Mouse (Mus musculus) layer of hippocampus, postnatal 10 days (tissue): ENCODE measurements at regions not wholly inside any gene's neighbourhood (a gene's known extent, or its start where the extent isn't known, plus 50 kb on each side); places are given as distances from the start of the nearest gene placed in this dataset.
"Not testable (repeated sequence)": the region's sequence is repeated elsewhere in the genome, so short reads cannot be mapped to it uniquely, and the experiment has no call there.

Experiments used
- DNase-seq, 2 experiments: peaks; one replicate each; pipeline ENCODE4 v3.0.0; 2021; ENCODE audit warnings: low spot score in 2 of 2

DNA sequence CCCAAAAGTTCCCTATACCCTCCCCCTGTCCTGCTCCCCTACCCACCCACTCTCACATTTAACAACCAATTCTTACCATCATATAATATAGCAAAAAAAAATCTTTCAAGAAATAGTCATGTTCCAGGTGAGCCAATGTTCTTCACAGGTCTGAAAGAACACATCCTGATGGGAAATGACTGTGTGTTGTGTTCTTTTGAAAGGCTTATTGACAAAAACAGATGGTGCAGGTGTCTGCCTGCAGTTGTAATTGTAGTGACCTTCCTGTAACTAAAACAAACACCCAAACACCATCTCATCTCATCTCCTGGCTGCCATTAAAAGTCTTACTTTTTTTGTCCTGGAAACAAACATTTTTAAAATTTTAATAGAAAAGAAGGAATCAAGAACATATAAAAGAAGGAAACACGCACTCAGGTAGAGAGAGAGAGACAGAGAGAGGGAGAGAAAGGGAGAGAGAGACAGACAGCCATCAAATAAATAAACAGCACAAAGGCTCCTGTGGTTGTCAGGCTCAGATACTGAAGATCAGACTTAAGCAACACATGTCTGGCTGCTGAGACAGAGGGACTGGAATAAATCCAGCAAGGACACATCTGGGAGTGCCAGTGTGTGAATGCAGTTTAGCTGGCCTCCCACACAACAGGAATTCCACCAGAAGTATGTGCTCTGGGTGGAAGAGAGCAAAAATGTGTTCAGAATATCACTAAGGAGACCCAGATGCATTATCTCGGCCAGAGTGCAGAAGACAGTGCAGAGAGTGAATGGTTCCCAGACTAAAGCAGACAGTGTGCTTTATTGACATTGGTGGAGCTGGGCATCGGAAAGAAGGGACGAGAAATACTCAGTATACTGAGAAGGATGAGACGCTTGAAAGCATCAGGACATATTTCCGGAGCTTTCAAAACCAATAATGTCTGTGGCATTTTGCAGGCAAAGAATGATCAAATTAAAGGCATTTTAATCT is 513.5 kb upstream of the Klf6 start:
- no peak for DNase-seq

GRCm38 (mm10) chr13:5367058-5367797 is 494.1 kb upstream of the Klf6 start:
- DNase-seq: no peak

DNA sequence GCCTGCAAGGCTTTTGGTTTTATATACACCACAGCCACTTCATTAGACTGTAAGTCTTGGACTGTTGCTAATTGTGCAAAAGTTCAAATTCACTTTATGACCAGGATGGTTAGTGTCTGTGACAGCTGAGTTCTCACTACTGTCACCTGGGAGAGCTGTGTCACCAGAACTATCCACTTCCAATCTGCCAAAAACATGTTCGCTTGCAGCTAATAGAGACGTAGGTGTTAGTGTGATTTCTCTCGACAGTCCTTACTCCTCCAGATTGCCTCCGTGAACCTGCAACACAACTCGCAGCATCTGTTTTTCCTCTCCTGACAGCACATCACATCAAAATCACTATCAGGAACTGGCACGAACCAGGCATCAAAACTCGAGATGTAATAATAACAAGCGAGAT is 491.3 kb upstream of the Klf6 start:
- DNase-seq: no peak

DNA sequence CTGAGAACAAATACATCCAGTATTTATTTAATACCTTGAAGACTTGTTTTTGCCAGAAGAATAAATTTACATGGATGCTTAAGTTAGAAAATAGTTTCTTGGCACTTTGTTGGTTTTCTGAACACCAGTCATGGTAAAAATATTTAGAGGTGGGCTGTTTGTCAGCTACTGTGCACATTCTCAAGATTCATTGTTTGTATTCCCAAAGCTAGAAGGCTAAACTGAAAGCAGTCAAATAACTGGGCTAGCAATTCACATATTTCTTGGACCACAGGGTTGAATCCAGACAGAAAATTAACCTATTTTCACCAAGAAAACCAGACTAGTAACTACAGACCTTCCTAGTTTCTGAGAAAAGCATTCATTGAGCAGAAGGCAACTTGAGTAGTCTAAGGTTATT is 488.1 kb upstream of the Klf6 start:
- DNase-seq: no peak

GRCm38 (mm10) chr13:5408226-5408804 is 453.0 kb upstream of the Klf6 start:
- no peak for DNase-seq

DNA sequence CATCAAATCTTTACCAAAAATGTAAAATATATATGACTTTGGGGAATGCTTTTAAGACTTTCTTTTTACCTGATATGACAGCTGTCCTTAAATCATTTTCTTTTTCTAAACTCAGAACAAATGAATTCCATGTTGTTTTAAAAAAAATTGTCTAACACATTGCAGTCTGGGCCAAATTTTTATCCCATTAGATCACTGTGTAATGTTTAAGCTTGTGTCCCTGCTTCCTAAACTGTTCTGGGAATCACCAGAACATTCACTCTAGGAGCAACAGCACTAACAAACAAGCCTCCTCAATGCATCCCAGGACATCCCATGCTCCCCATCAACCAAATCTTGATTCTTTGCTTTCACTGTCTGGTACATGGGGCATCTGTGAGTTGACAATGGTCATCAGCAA is 449.2 kb upstream of the Klf6 start:
- no peak for DNase-seq

DNA sequence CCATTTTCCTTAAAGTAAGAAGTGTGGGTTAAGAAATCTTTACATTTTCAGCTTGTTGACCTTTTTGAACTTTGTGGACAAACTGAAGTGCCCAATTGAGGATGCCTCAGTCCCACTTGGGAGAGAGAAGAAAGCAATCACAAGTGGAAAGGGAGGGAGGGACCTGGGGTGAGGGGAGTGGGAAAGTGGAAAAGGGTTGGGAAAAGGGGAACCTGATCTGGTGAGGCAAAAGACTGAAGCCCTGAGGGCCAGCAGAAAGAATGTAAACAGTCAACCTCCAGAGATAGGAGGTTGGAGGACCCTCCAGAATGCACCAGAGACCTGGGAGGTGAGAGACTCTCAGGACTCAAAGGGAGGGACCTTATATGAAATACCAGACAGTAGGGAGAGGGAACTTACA is 448.3 kb upstream of the Klf6 start:
- not testable (repeated sequence) for DNase-seq

DNA sequence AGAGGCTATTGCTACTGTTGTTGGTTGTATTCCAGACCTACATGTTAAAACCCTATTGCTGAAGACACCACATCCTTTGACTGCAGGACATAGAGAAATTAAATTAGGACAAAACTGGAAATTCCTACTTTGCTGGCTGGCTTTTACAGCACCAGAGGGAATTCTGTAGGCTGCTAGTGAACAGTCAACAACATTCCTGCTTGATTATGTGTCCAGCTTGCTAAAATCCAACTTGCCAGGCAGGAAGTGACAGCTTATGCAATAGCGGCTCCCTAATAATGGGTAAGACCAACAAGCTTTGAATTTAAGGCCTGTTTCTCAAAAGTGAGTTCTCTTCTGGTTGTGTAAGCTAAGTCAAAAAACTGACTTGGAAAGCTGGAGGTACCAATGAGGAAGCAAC is 437.2 kb upstream of the Klf6 start:
- no peak for DNase-seq

DNA sequence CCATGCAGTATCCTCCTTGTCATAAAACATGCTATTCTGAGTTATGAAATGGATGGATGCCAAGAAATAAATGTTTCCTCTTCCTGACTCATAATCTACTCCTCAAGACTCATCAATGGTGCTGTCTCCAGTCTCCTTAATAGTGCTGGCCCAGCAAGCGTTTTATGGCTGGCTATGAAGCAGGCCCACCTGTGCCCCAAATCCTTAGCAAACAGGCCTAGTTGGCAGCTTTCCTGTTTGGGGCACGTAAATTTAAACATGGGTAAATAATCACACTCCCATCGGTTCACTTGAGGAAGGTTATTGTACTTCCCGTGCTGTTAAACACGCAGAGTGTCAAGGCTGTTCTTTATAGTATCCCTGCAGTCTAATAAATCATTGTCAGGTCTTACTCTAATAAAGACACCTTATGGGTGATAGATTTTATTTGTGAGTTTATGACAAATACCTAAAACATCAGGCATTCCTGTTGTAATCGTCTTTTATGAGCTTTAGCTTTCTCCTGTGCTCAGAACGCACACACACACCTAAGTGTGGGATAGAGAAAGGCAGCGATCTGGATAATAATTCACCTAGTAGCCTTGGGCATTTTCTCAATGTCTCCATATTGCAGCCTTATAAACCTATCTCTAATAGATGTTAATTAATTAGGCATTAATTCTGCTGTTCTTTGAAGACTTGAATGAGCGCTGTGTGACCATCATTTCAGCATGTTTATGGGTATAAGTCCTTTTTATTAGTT is 435.6 kb upstream of the Klf6 start:
- DNase-seq: no peak

- peak in 1 of 2 experiments; percentile 13 for DNase-seq
These were observed 427.6 kb upstream of the Klf6 start for GRCm38 (mm10) chr13:5433652-5434051.

DNA sequence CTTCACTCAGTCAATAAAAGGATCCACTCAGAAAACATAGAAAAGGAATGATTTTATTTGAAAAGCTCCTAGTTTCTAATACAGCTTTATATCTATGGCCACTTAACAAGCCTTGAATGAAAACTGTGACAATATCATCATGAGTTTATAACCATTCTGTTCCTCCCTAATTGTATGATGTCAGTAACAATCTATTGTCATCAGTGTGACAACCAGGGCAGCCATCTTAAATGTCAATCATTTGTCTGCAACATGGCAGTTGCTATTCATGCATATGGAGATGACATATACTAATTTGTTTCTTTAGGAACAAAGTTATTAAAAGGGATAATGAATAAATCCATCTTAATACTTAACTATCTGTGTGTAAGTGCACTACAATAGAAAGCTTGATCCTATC is 426.2 kb upstream of the Klf6 start:
- DNase-seq: no peak

- DNase-seq: no peak
These were observed 425.1 kb upstream of the Klf6 start for GRCm38 (mm10) chr13:5436191-5436590.

DNA sequence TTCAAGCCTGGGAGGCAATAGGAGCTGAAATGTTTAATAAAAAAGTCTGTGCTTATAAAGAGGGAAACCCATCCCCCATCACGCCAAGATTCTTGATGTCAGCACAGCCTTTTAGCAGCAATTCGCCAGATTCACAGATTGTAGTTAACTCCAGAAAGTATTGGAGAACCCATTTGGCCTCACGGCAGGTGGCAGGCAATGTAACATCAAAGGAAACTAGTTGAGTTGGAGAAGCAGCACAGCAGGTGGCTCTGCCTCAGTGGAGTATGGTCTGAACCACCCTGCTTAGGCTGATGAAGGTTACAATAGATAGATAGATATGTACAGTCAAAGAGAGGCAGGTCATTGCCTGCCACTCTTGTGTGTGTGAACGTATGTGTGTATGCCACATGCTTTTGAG is 420.8 kb upstream of the Klf6 start:
- DNase-seq: no peak

DNA sequence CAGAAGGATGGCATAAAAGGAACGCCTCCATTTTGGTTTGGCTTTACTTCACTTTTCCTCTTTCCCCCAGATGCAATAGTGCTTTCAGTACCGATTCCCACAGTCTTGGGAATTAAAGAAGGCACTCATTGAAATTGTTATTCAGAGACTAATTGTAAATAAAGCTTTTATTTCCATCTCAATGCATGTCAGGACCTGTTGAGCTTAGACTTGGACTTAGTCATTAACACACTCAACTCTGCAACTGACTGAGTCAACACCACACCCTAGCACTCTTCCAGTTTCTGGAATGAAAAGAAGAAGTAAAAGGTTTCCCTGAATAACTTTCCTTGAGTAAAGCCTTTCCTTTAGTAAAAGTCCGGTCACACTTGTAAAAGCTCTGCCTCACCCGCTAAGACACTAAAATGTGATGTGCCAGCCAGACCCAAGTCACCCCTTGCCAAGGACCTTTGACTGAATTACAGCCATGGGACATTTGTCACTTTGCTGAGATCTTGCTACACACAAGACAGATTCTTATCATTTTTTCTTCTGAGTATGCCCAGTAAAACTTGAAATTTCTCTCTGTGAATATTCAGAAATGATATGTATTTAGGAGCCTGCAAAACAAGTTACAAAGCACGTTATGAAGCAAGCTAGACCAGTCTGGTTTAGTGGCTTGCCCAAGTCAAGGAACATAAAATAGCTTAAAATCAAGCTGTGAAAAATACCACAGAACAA is 416.4 kb upstream of the Klf6 start:
- DNase-seq: no peak

DNA sequence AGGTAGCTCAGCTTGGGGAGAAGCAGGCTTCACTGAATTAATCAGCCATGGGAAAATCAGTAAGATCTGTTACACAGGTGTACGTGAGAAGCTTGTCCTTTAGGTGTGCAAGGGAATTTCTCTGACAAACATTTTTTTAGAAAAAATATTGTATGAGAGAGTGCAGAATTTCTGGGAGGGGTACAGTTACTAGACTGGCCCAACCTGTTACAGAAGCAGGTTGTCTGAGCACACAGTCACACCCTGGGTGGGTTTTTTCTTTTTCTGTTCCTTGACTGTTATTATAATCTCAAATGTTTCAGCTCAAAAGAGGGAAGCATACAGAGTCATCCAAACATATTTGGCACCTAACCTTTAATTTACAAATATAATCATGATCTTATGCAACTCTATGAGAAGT is 412.7 kb upstream of the Klf6 start:
- no peak for DNase-seq

DNA sequence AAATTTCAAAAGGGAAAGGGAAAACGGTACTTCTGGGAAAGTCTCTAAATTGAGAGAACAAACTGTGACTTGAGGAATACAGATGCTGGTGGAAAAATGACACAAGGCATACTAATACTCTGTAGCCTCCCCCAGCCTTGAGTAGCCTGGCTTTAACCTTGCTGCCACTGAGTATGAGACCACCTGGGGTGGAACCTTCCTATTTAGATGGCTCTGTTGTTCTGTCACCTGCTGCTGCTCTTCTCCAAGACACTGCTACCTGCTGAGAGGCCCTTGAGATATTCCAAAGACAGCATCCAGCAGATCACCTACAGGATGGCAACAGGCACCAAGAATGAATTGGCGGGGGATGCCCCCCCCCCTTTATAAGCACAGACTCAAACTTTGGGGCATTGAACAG is 380.5 kb upstream of the Klf6 start:
- no peak for DNase-seq

DNA sequence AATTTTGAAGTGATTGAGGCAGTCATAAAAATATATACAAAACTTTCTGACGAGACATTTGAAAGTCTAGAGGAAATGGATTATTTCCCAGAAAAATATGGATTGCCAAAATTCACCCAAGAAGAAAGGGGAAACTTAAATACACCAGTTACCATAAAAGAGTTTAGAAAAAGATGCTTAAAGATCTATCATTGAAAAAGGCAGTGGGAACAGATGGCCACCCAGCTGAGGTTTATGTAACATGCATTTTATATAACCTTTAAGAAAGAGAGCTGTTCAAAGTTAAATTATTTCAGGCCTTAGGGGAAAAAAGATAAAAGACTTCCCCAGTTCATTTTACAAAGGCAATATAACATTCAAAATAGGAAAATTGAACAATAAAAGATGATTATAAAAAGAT is 369.0 kb upstream of the Klf6 start:
- DNase-seq: no peak

- no peak for DNase-seq
These were observed 363.7 kb upstream of the Klf6 start for GRCm38 (mm10) chr13:5497535-5497934.

GRCm38 (mm10) chr13:5511784-5512183 is 349.5 kb upstream of the Klf6 start:
- no peak for DNase-seq

DNA sequence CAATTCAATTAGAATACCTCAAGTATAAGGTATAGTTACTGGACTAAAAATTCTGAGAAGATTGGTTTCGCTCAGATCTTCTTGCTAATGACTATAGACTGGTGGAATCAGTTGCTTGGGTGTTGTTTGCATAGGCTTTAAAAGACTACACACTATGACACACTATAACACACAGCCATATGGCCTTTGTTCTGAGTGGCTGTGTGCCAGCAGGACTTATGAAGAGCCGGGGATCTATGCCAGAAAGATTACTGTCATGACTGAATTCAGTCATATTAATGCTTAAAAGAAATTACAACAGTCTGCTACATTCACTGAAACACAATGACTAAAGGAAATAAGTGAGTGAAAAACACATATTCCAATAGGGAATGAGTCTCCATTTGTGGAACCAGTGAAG is 345.7 kb upstream of the Klf6 start:
- DNase-seq: no peak

DNA sequence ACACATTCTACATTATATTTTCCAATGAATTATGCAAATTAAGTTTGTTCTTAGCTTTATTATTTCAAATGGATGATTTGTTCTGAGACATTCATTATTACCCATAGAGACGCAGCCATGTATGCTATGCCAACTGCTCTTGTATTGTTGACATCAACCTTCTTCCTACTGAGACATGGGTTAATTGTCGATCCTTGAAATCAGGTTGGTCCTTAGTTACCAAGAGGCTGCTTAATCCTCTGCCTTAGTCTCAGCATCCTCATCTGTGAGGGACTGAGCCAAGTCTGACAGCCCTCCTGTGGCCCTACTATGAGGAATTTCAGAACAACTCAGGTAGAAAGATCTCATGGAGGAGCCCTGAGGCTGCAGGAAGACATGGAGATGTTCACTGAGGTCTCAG is 345.2 kb upstream of the Klf6 start:
- no peak for DNase-seq
